Mouse (Mus musculus) heart, embryonic 11.5 days (tissue): ENCODE data around the gene Neb. TPM values are rescaled to one million over a fixed set of nuclear protein-coding genes. Genes with fewer than 3 reads are reported as not detected.

Experiments
- ATAC-seq: fragments of 200-750 bp; cut with Nextera tagmentation; replicated peaks from 2 replicates; pipeline ENCODE4 v1.8.0; 2017; ENCODE audit warnings: moderate library complexity; ENCODE audit not compliant: insufficient number of reproducible peaks, low FRiP score, low TSS enrichment
- H3K27ac ChIP-seq: fragments of 300-500 bp; sonication (generic); 2 replicates; pipeline ENCODE4 v1.5.1; 2014; ENCODE audit warnings: mild to moderate bottlenecking, low read depth, low read length
- H3K27me3 ChIP-seq: fragments of 300-500 bp; sonication (generic); 2 replicates; pipeline ENCODE4 v1.6.1; 2014; ENCODE audit warnings: mild to moderate bottlenecking, low read length, mixed read lengths; ENCODE audit not compliant: control insufficient read depth, insufficient read depth
- H3K36me3 ChIP-seq: fragments of 300-500 bp; sonication (generic); 2 replicates; pipeline ENCODE4 v1.6.1; 2014; ENCODE audit warnings: mild to moderate bottlenecking, low read length, moderate library complexity, mixed read lengths; ENCODE audit not compliant: control insufficient read depth, insufficient read depth
- H3K4me1 ChIP-seq: fragments of 300-500 bp; sonication (generic); 2 replicates; pipeline ENCODE4 v1.6.1; 2014; ENCODE audit warnings: low read length; ENCODE audit not compliant: control insufficient read depth, insufficient read depth
- H3K4me2 ChIP-seq: fragments of 300-500 bp; sonication (generic); 2 replicates; pipeline ENCODE4 v1.6.1; 2014; ENCODE audit warnings: mild to moderate bottlenecking, moderate library complexity
- H3K4me3 ChIP-seq: fragments of 300-500 bp; sonication (generic); 2 replicates; pipeline ENCODE4 v1.5.1; 2014; ENCODE audit warnings: low read depth, low read length
- H3K9ac ChIP-seq: fragments of 300-500 bp; sonication (generic); 2 replicates; pipeline ENCODE4 v1.6.1; 2014; ENCODE audit warnings: mild to moderate bottlenecking, low read depth, low read length, moderate library complexity
- H3K9me3 ChIP-seq: fragments of 300-500 bp; sonication (generic); replicated peaks from 2 replicates; pipeline ENCODE4 v1.6.1; 2016; ENCODE audit warnings: low read length; ENCODE audit not compliant: control insufficient read depth
- WGBS: fragments of 180-500 bp; shearing (Covaris S2); extraction: QIAGEN DNeasy Blood & Tissue Kit; methylation state at CpG from one replicate; pipeline ENCODE4 v1.1.7; 2014; ENCODE audit not compliant: insufficient replicate concordance; 5-methylcytosine and 5-hydroxymethylcytosine counted together
- polyA plus RNA-seq: library from polyadenylated mRNA; unstranded; fragments of >200 nt; fragmentation: Nextera tagmentation; extraction: Ambion mirVana; gene quantifications from 2 replicates; pipeline ENCODE4 v1.2.1, GENCODE M21; 2014

Neb gene
- polyA plus RNA-seq, 1 experiment from 2014 or later = 3.2 TPM

DNA sequence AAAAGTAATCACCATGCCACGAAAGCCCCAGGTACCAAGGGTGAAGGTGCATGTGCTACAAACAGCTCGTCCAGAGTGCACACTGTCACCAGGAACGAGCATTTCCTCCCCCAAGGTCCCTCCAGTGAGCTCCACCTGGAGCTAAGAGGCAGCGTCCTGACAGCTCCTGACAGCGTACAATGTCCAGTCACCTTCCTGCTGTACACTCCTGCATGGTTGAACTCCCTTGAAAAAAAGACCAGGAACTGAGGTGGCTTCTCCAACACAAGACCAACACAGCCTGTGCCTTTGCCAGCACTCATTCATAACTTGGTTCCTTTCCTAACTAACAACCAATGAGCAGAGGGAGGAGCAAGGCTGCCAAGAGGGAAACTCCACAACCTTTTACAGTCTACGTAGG lies 42.9 kb upstream of the Neb start:
- Histone ChIP-seq H3K9me3 (no peaks in the 10 kb centered on the region), H3K4me3 (0 out of 2 replicates have a peak overlapping the region, but pooled peaks have one; percentile 11), H3K9ac (0 out of 2 replicates have a peak overlapping the region, but pooled peaks have one; percentile 22), H3K36me3 (peaks cover 1% of the 10 kb centered on the region; the same call in 1 of the 2 replicates), H3K4me1 (peaks cover 27% of the 10 kb centered on the region), H3K4me2 (peak overlapping the region; percentile 88), H3K27me3 (no peaks in the 10 kb centered on the region), H3K27ac (peak overlapping the region; percentile 50)
- WGBS = 32% methylated on average over 6 of the region's 6 CpGs
- ATAC-seq = no peak

DNA sequence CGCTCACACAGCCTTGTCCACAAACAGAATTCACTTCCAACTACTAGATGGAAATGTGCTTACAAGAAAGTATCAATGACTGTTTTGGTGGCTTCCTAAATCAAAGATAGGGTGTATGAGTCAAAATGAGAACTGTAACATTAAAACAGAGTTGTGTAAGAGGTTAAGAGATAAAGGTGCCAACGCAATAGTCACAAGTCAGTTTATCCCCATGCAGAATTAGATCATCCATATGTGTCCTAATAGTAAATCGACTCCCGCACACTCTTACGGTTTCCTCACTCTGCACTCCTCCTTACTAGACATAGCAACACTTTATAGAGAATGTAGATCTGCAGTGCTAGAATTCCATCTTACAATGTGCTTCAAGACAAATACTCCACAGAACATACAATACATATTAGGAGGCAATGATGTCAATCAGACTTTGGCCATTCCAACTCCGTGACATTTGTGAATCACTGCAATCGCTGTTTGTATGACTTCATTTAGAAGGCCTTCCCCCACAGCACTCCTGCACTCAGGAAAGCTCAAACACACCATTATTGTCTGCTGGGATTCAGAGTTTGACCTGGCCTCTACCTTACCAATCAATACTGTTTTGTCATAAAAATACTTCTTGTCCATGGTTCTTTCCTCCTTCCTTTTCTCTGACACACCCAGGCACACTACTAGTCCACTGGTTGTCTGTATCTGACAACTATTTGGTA lies 41.9 kb upstream of the Neb start:
- H3K27ac ChIP-seq = no peak overlapping the region
- ATAC-seq = no peak

DNA sequence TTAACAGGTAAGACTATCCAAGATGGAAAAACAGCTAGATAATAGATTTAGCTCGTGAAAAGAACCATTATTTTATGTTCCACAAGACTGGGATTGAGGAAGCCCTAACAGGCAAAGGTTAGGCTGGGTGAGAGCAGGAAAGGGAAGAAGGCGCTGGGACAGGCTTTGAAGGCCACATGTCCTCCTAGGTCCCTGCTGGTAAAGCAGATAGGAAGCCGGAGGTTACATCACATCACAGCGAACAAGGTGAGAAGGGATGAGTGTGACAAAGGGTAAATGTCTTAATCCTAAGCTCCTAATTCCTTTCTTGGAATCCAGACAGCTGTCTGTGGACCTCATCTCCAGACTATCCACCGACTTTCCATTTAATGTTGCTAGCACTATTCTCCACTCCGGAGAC lies 41.0 kb upstream of the Neb start:
- H3K9me3 ChIP-seq = no peaks in the 10 kb centered on the region
- H3K27ac ChIP-seq = no peak overlapping the region
- no peaks in the 10 kb centered on the region for H3K27me3 ChIP-seq
- ATAC-seq = no peak
- H3K4me2 ChIP-seq = 0 out of 2 replicates have a peak overlapping the region, but pooled peaks have one; percentile 3
- H3K4me1 ChIP-seq = peaks cover 27% of the 10 kb centered on the region
- H3K36me3 ChIP-seq = peaks cover 9% of the 10 kb centered on the region
- H3K9ac ChIP-seq = no peak overlapping the region
- no peak overlapping the region for H3K4me3 ChIP-seq
- WGBS = 48% methylated on average over 6 of the region's 6 CpGs

More for the DNA sequence above, 41.9 kb upstream of the Neb start:
- Histone ChIP-seq H3K4me2 (no peak overlapping the region), H3K4me3 (no peak overlapping the region), H3K36me3 (peaks cover 9% of the 10 kb centered on the region), H3K9ac (no peak overlapping the region), H3K4me1 (peaks cover 27% of the 10 kb centered on the region), H3K27me3 (no peaks in the 10 kb centered on the region), H3K9me3 (no peaks in the 10 kb centered on the region)
- 84% methylated on average over 7 of the region's 7 CpGs for WGBS

DNA sequence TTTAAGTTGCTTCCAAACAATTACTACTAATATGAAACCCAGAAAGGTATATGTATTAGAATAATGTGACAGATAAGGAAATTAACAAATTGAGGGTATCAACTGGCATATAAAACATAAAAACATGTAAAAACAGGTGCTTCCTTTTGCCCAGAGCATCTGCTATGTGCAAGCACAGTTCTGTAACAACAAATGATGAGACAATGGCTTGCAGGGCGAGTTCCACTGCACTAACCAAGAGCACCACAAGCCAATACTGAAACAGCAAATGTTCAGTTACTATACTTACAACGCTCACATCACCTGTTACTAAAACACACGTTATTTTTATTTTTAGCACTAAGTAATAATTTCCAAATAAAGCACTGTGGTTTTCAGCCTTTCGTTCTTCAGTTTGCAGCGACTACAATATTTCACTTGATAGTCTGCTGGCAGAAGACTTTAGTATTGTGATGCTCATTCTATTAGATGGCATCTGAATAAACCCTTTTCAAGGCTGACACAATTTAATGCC lies 34.3 kb upstream of the Neb start:
- no peak overlapping the region for H3K9ac ChIP-seq
- no peak for ATAC-seq
- H3K4me3 ChIP-seq = no peak overlapping the region
- 92% methylated on average over 5 of the region's 5 CpGs for WGBS
- no peak overlapping the region for H3K4me2 ChIP-seq
- peaks cover 45% of the 10 kb centered on the region for H3K36me3 ChIP-seq
- no peaks in the 10 kb centered on the region for H3K4me1 ChIP-seq
- H3K27ac ChIP-seq = no peak overlapping the region
- H3K27me3 ChIP-seq = no peaks in the 10 kb centered on the region
- peaks cover 19% of the 10 kb centered on the region for H3K9me3 ChIP-seq

DNA sequence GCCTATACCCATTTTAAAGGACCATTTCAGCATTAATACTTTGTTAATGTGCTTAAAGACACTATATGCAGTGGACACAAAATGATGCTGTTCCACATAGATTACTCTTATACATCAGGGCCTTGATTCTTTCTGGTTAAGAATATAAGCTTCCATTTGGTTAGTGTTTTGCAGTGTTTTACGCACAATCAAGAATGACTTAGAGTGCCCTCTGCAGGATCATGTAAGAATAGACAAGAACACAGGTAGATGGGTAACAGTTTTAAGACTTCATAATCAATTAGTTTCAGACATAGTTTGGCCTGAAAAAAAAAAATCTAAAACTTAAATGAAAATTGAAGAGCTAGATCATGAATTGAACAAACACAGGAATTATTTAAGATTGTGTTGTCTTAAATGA lies 28.2 kb upstream of the Neb start:
- no peaks in the 10 kb centered on the region for H3K4me1 ChIP-seq
- no peak overlapping the region for H3K4me2 ChIP-seq
- H3K36me3 ChIP-seq = peaks cover 37% of the 10 kb centered on the region
- no peak overlapping the region for H3K9ac ChIP-seq
- H3K27ac ChIP-seq = no peak overlapping the region
- H3K9me3 ChIP-seq = peaks cover 19% of the 10 kb centered on the region
- no peak for ATAC-seq
- no peaks in the 10 kb centered on the region for H3K27me3 ChIP-seq
- no peak overlapping the region for H3K4me3 ChIP-seq
- WGBS = 84% methylated on average over 1 of the region's 1 CpGs

DNA sequence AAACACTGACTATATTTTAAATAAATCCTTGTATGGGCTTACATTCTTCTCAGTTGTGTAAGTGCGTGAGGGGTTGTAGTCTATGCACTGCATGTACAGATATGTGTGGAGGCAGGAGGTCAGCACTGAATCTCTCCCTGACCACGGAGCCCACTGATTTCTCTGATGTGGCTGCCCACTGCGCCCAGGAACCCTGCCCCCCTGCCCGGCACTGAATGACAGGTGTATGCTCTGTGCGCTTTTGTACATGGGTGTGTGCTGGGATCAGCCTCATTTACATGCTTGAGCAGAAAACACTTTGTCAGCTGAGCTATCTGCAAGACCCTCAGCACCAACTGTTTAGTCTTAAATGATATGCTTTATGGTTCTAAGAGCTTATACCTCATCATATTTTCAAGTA lies 27.0 kb upstream of the Neb start:
- Histone ChIP-seq H3K4me3 (no peak overlapping the region), H3K9me3 (peaks cover 7% of the 10 kb centered on the region), H3K9ac (no peak overlapping the region)

DNA sequence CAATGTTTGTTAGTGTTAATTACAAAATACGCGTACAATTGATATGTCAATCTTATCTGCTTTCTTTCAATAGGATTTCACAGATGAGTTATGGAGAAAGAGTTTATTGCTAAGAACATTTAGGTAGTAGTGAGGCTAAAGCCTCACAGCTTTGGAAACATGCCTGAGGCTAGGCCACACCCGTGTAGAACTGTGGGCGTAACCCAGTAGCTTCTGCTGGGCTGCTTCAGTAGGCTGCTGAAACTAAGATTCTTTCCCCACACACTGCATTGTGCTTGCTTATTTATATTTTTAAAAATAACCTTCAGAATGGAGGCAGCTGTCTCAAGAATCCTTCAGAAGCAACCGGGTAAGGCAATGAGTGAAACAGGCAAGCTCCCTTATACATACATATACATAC lies 16.3 kb upstream of the Neb start:
- no peaks in the 10 kb centered on the region for H3K27me3 ChIP-seq
- WGBS = 83% methylated on average over 5 of the region's 5 CpGs
- no peak overlapping the region for H3K4me2 ChIP-seq
- no peak overlapping the region for H3K27ac ChIP-seq
- no peak for ATAC-seq
- no peak overlapping the region for H3K9ac ChIP-seq
- H3K36me3 ChIP-seq = no peaks in the 10 kb centered on the region
- no peaks in the 10 kb centered on the region for H3K9me3 ChIP-seq
- H3K4me3 ChIP-seq = no peak overlapping the region
- no peaks in the 10 kb centered on the region for H3K4me1 ChIP-seq

More for the DNA sequence above, 27.0 kb upstream of the Neb start:
- ATAC-seq = no peak
- Histone ChIP-seq H3K27me3 (no peaks in the 10 kb centered on the region), H3K4me2 (no peak overlapping the region), H3K27ac (no peak overlapping the region), H3K36me3 (peaks cover 26% of the 10 kb centered on the region), H3K4me1 (no peaks in the 10 kb centered on the region)
- 86% methylated on average over 5 of the region's 5 CpGs for WGBS

DNA sequence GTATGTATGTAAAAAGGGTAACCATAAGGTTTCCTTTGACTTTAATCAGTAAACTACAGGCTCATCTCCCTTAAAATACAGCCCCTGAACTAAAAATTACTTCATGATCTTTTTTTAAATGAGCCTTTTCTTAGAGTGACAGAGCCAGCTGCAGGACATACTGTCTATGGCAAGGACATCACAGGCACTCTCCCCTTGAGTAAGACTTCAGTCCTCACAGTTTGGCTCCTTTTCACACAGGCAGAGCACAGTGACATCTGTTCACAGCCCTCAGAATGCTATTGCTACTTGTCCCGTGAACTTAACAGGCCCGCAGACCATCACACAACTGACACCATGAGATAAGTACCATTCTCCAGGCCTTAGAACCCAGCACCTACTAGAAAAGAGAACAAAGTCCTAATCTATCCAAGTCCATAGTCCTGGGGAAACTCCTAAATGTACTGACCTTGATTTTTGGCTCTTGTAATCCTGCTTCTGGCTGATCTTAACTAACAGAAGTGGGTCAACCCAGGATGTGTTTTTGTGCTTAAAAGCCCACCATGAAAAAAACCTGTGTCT lies 12.2 kb upstream of the Neb start:
- no peaks in the 10 kb centered on the region for H3K27me3 ChIP-seq
- no peaks in the 10 kb centered on the region for H3K9me3 ChIP-seq
- H3K9ac ChIP-seq = no peak overlapping the region
- peaks cover 10% of the 10 kb centered on the region for H3K4me1 ChIP-seq
- WGBS = 42% methylated on average over 2 of the region's 2 CpGs
- H3K4me3 ChIP-seq = no peak overlapping the region
- no peak for ATAC-seq
- no peaks in the 10 kb centered on the region for H3K36me3 ChIP-seq
- H3K4me2 ChIP-seq = no peak overlapping the region
- no peak overlapping the region for H3K27ac ChIP-seq
